In genomic region chr9:50433525-50433924, GRCm38 (mm10) we compare ENCODE assay signal across 31 mouse cellular contexts.
"Had no signal": no experiment of that assay in that cellular context is flagged by ENCODE, and none has a peak within 500 bp of the region (broad histone marks: within the 10 kb centered on the region; RNA-seq: fewer than 3 reads in every experiment).

No protein-coding gene starts in this region.

- H3K4me3 ChIP-seq: limb, embryonic 10.5 days; limb, embryonic 12.5 days; limb, embryonic 13.5 days; limb, embryonic 15.5 days; liver, embryonic 12.5 days; liver, embryonic 13.5 days; liver, embryonic 15.5 days; lung, embryonic 15.5 days; megakaryocyte, embryonic 14.5 days; midbrain, embryonic 10.5 days; midbrain, embryonic 12.5 days; midbrain, embryonic 13.5 days; midbrain, embryonic 15.5 days; myocyte; neural tube, embryonic 12.5 days had no signal

- H3K4me2 ChIP-seq: limb, embryonic 12.5 days; limb, embryonic 13.5 days; limb, embryonic 15.5 days; liver, embryonic 11.5 days; liver, embryonic 12.5 days; liver, embryonic 13.5 days; liver, embryonic 15.5 days; lung, embryonic 14.5 days; lung, embryonic 15.5 days; midbrain, embryonic 11.5 days; midbrain, embryonic 12.5 days; midbrain, embryonic 13.5 days; midbrain, embryonic 15.5 days; neural tube, embryonic 12.5 days had no signal

- H3K9ac ChIP-seq: limb, embryonic 12.5 days; limb, embryonic 13.5 days; limb, embryonic 15.5 days; liver, embryonic 12.5 days; liver, embryonic 13.5 days; liver, embryonic 14.5 days; liver, embryonic 15.5 days; liver, postnatal 0 days; lung, embryonic 14.5 days; lung, embryonic 15.5 days; midbrain, embryonic 12.5 days; midbrain, embryonic 13.5 days; midbrain, embryonic 15.5 days; neural tube, embryonic 12.5 days had no signal

- H3K36me3 ChIP-seq: limb, embryonic 10.5 days; limb, embryonic 12.5 days; limb, embryonic 13.5 days; limb, embryonic 15.5 days; liver, embryonic 12.5 days; liver, embryonic 13.5 days; liver, embryonic 15.5 days; lung, embryonic 15.5 days; midbrain, embryonic 10.5 days; midbrain, embryonic 12.5 days; midbrain, embryonic 13.5 days; midbrain, embryonic 15.5 days; neural tube, embryonic 12.5 days had no signal

- H3K27me3 ChIP-seq: limb, embryonic 12.5 days; limb, embryonic 13.5 days; liver, embryonic 12.5 days; liver, embryonic 15.5 days; lung, embryonic 15.5 days; midbrain, embryonic 12.5 days; midbrain, embryonic 13.5 days; midbrain, embryonic 15.5 days; neural tube, embryonic 12.5 days had no signal

- H3K9me3 ChIP-seq: limb, embryonic 10.5 days; limb, embryonic 12.5 days; limb, embryonic 13.5 days; limb, embryonic 15.5 days; liver, embryonic 12.5 days; liver, embryonic 13.5 days; liver, embryonic 15.5 days; lung, embryonic 15.5 days; megakaryocyte, embryonic 14.5 days; midbrain, embryonic 10.5 days; midbrain, embryonic 12.5 days; midbrain, embryonic 13.5 days; midbrain, embryonic 15.5 days; neural tube, embryonic 12.5 days had no signal

- DNase-seq: liver; liver, embryonic 13.5 days; liver, postnatal 0 days; lung, adult 18-20 months; lung, adult 2 months; lung, embryonic 14.5 days; lung, postnatal 10 days; lung, postnatal 14 days; lung, postnatal 36 days; lung, postnatal 4 days; midbrain, embryonic 14.5 days had no signal

- ATAC-seq: liver, embryonic 12.5 days; liver, postnatal 0 days; lung, postnatal 0 days; midbrain, embryonic 13.5 days; midbrain, embryonic 15.5 days; midbrain, embryonic 16.5 days had no signal

- H3K27ac ChIP-seq: limb, embryonic 10.5 days; limb, embryonic 12.5 days; limb, embryonic 13.5 days; limb, embryonic 15.5 days; liver, embryonic 12.5 days; liver, embryonic 13.5 days; liver, embryonic 14.5 days; liver, embryonic 15.5 days; lung, embryonic 15.5 days; macrophage; midbrain, embryonic 10.5 days; midbrain, embryonic 12.5 days; midbrain, embryonic 13.5 days; midbrain, embryonic 15.5 days; neural tube, embryonic 12.5 days had no signal

- H3K4me1 ChIP-seq: limb, embryonic 12.5 days; limb, embryonic 15.5 days; liver, embryonic 12.5 days; liver, embryonic 13.5 days; liver, embryonic 15.5 days; lung, embryonic 15.5 days; neural tube, embryonic 12.5 days had no signal
